Mouse (Mus musculus) retina, adult 2 months (tissue): ENCODE results near the gene Clip2.

Source experiments
- DNase-seq: peaks from one replicate; pipeline ENCODE4 v3.0.0-alpha.2; 2012; ENCODE audit warnings: low read depth, low spot score

The Clip2 gene

GRCm38 (mm10) chr5:134564272-134564671 is 12.0 kb upstream of the Clip2 start:
- no peak for DNase-seq

GRCm38 (mm10) chr5:134560450-134561171 is 8.4 kb upstream of the Clip2 start:
- no peak for DNase-seq

GRCm38 (mm10) chr5:134560071-134560449 is 7.8 kb upstream of the Clip2 start, which contains the start of gene Syna:
Gene Syna (minus strand): TSS chr5:134560171.
- no peak for DNase-seq

- DNase-seq, result no peak
Measured at GRCm38 (mm10) chr5:134555463-134556164, 3.4 kb upstream of the Clip2 start.

GRCm38 (mm10) chr5:134553951-134554546 is 1.8 kb upstream of the Clip2 start:
- no peak for DNase-seq

GRCm38 (mm10) chr5:134551233-134552109 is 763 bp downstream of the Clip2 start:
- no peak for DNase-seq

- no peak for DNase-seq
Measured at GRCm38 (mm10) chr5:134550836-134551232, 1.4 kb downstream of the Clip2 start.

GRCm38 (mm10) chr5:134549640-134550168 is 2.5 kb downstream of the Clip2 start:
- no peak for DNase-seq

- no peak for DNase-seq
Measured at GRCm38 (mm10) chr5:134548306-134548705, 3.9 kb downstream of the Clip2 start.

GRCm38 (mm10) chr5:134546790-134547189 is 5.4 kb downstream of the Clip2 start:
- no peak for DNase-seq

- no peak for DNase-seq
Measured at GRCm38 (mm10) chr5:134545242-134545629, 7.0 kb downstream of the Clip2 start.

GRCm38 (mm10) chr5:134544516-134545241 is 7.6 kb downstream of the Clip2 start:
- DNase-seq, result no peak

GRCm38 (mm10) chr5:134541640-134542039 is 10.6 kb downstream of the Clip2 start:
- DNase-seq, result no peak

GRCm38 (mm10) chr5:134540881-134541280 is 11.4 kb downstream of the Clip2 start:
- DNase-seq, result no peak

GRCm38 (mm10) chr5:134539891-134540290 is 12.3 kb downstream of the Clip2 start:
- no peak for DNase-seq

- no peak for DNase-seq
Measured at GRCm38 (mm10) chr5:134536036-134536435, 16.2 kb downstream of the Clip2 start.

- no peak for DNase-seq
Measured at GRCm38 (mm10) chr5:134532417-134532816, 19.8 kb downstream of the Clip2 start.

GRCm38 (mm10) chr5:134531585-134531984 is 20.6 kb downstream of the Clip2 start:
- DNase-seq, result no peak

GRCm38 (mm10) chr5:134530830-134531229 is 21.4 kb downstream of the Clip2 start:
- no peak for DNase-seq

- no peak for DNase-seq
Measured at GRCm38 (mm10) chr5:134528488-134528887, 23.7 kb downstream of the Clip2 start.
